In the genomic region with DNA sequence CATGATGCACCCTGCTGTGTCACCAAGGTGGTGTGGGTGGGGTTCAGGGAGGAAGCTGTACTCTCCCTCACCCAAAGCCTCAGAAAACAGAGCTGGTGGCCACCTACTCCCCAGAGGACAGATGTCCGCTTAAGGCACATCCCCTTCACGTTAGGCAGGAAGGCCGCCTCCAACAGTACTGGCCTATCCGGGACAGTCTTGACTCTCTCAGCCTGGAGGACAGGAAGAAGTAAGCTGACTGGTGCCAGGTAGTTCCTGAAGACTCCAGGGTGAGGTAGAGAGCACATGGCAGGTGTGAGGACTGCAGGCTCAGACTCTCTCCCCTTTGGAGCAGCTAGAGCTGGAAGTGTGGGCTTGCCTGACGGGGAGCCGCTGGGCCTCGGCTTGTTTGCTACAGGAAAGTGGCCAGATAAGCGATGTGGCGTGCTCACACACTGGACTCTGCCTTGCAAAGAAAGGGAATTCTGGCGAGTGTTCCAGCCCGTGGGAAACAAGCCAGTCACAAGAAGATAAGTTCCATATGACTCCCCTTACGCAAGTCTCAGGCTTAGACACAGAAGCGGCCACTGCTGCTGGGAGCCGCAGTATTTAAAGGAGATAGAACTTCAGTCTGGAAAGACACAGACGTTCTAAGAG, we compare ENCODE assay signal across 10 mouse cellular contexts. TPM values are rescaled to one million over a fixed set of nuclear protein-coding genes. Genes with fewer than 3 reads are reported as not detected.
DNase-seq lines count a peak whose midpoint lies in the region; ATAC-seq and TF ChIP-seq lines count a peak whose summit lies in the region.
"Had no signal": no experiment of that assay in that cellular context is flagged by ENCODE, and none has a peak within 500 bp of the region (broad histone marks: within the 10 kb centered on the region; RNA-seq: fewer than 3 reads in every experiment).

No protein-coding gene starts in this region.

- TF ChIP-seq CTCF in kidney, postnatal 0 days (IDR thresholded peaks at IDR 0.05; ENCODE audit: low read depth), result no peak
- TF ChIP-seq CTCF in intestine, postnatal 0 days (IDR thresholded peaks at IDR 0.05; ENCODE audit: low read depth), result no peak

- H3K27me3 ChIP-seq in kidney, postnatal 0 days (ENCODE audit: insufficient read depth, low read length), result no peaks in the 10 kb centered on the region
- 0 out of 2 replicates have a peak, but pooled peaks cover 2% of the 10 kb centered on the region for H3K27me3 ChIP-seq in kidney, embryonic 16.5 days (ENCODE audit: insufficient read depth, low read length)
- no peaks in the 10 kb centered on the region for H3K27me3 ChIP-seq in intestine, postnatal 0 days (replicated peaks; ENCODE audit: control insufficient read depth, insufficient read depth, low read length)
- H3K27me3 ChIP-seq in midbrain, embryonic 15.5 days (replicated peaks), result no peaks in the 10 kb centered on the region

- DNase-seq in kidney, postnatal 0 days (ENCODE audit: low spot score), result peak; percentile 54
- peak; percentile 97 for DNase-seq in heart, adult 11 months
- DNase-seq in right cerebral cortex, postnatal 25 days, result peak; percentile 26
- DNase-seq in layer of hippocampus, adult 18-20 months (ENCODE audit: low spot score in 2 of 2), result no peak
- DNase-seq: layer of hippocampus, postnatal 36 days had no signal

- no peak overlapping the region for H3K9ac ChIP-seq in kidney, postnatal 0 days (ENCODE audit: low read depth, low read length)
- H3K9ac ChIP-seq in kidney, embryonic 16.5 days (replicated peaks; ENCODE audit: low read length), result no peak overlapping the region
- no peak overlapping the region for H3K9ac ChIP-seq in intestine, postnatal 0 days (ENCODE audit: low read depth, low read length)
- no peak overlapping the region for H3K9ac ChIP-seq in midbrain, embryonic 15.5 days

- no peaks in the 10 kb centered on the region for H3K9me3 ChIP-seq in kidney, postnatal 0 days (replicated peaks; ENCODE audit: low read length)
- no peaks in the 10 kb centered on the region for H3K9me3 ChIP-seq in kidney, embryonic 16.5 days (ENCODE audit: low read length)
- no peaks in the 10 kb centered on the region for H3K9me3 ChIP-seq in intestine, postnatal 0 days (ENCODE audit: control insufficient read depth)
- no peaks in the 10 kb centered on the region for H3K9me3 ChIP-seq in midbrain, embryonic 15.5 days

- H3K36me3 ChIP-seq in kidney, postnatal 0 days (ENCODE audit: insufficient read depth, low read length), result no peaks in the 10 kb centered on the region
- no peaks in the 10 kb centered on the region for H3K36me3 ChIP-seq in kidney, embryonic 16.5 days (ENCODE audit: insufficient read depth, low read length)
- no peaks in the 10 kb centered on the region for H3K36me3 ChIP-seq in intestine, postnatal 0 days (ENCODE audit: control insufficient read depth, insufficient read depth)
- H3K36me3 ChIP-seq in midbrain, embryonic 15.5 days (replicated peaks), result no peaks in the 10 kb centered on the region

- peaks cover 7% of the 10 kb centered on the region for H3K4me1 ChIP-seq in kidney, postnatal 0 days (replicated peaks; ENCODE audit: insufficient read depth, low read length)
- H3K4me1 ChIP-seq in kidney, embryonic 16.5 days (ENCODE audit: insufficient read depth, low read length), result peaks cover 20% of the 10 kb centered on the region
- H3K4me1 ChIP-seq in intestine, postnatal 0 days (replicated peaks; ENCODE audit: control insufficient read depth, insufficient read depth, low read length), result peaks cover 4% of the 10 kb centered on the region; the same call in 1 of the 2 replicates
- H3K4me1 ChIP-seq in midbrain, embryonic 15.5 days, result no peaks in the 10 kb centered on the region

- 0 out of 2 replicates have a peak, but pooled peaks have one; percentile 16 for ATAC-seq in kidney, postnatal 0 days (replicated peaks; ENCODE audit: low FRiP score, low read depth)
- ATAC-seq in kidney, embryonic 16.5 days (ENCODE audit: low FRiP score, low TSS enrichment), result no peak
- ATAC-seq in intestine, postnatal 0 days, result peak; percentile 61
- no peak for ATAC-seq in megakaryocyte-erythroid progenitor cell, adult 5-6 weeks (replicated peaks; ENCODE audit: low FRiP score, low TSS enrichment, poor library complexity, severe bottlenecking)
- ATAC-seq in midbrain, embryonic 15.5 days (replicated peaks), result no peak
- ATAC-seq: midbrain, embryonic 16.5 days had no signal

- no peak overlapping the region for H3K27ac ChIP-seq in kidney, postnatal 0 days
- no peak overlapping the region for H3K27ac ChIP-seq in kidney, embryonic 16.5 days (ENCODE audit: low read length)
- H3K27ac ChIP-seq in intestine, postnatal 0 days (ENCODE audit: low read depth, low read length), result peak overlapping the region; percentile 64
- no peak overlapping the region for H3K27ac ChIP-seq in midbrain, embryonic 15.5 days

- WGBS in kidney, postnatal 0 days, result 59% methylated on average over 15 of the region's 15 CpGs
- 66% methylated on average over 15 of the region's 15 CpGs for WGBS in kidney, embryonic 16.5 days
- WGBS in intestine, postnatal 0 days, result 33% methylated on average over 15 of the region's 15 CpGs
- WGBS in midbrain, embryonic 15.5 days, result 78% methylated on average over 15 of the region's 15 CpGs

- H3K4me3 ChIP-seq in kidney, postnatal 0 days (replicated peaks; ENCODE audit: low read depth, low read length), result no peak overlapping the region
- H3K4me3 ChIP-seq in kidney, embryonic 16.5 days (ENCODE audit: low read length), result no peak overlapping the region
- no peak overlapping the region for H3K4me3 ChIP-seq in intestine, postnatal 0 days (ENCODE audit: low read depth, low read length)
- no peak overlapping the region for H3K4me3 ChIP-seq in midbrain, embryonic 15.5 days

- H3K4me2 ChIP-seq in kidney, postnatal 0 days (ENCODE audit: low read length), result no peak overlapping the region
- H3K4me2 ChIP-seq in kidney, embryonic 16.5 days (replicated peaks; ENCODE audit: low read depth, low read length), result no peak overlapping the region
- no peak overlapping the region for H3K4me2 ChIP-seq in intestine, postnatal 0 days (replicated peaks; ENCODE audit: low read depth)
- H3K4me2 ChIP-seq in midbrain, embryonic 15.5 days, result no peak overlapping the region

RNA-seq across cellular contexts. Expression of gene Rhou, which starts 48.3 kb away (rescaled TPM):
- 4.3 and 4.9 TPM in 2 replicates for polyA plus RNA-seq in kidney, postnatal 0 days (2015; fragmentation: Nextera tagmentation; extraction: Ambion mirVana)
- 7.9 TPM in 2 replicates for polyA plus RNA-seq in kidney, embryonic 16.5 days (2015; fragmentation: Nextera tagmentation; extraction: Ambion mirVana)
- polyA plus RNA-seq in intestine, postnatal 0 days (2015; fragmentation: Nextera tagmentation; extraction: Ambion mirVana), result 18.7 and 19.5 TPM in 2 replicates
- total RNA-seq in megakaryocyte-erythroid progenitor cell, adult 5-6 weeks (2014; fragmentation: Nextera tagmentation), result 0.25 TPM in 1 of 2 replicates, not detected in the other
- 0.05 TPM in 1 of 2 replicates, not detected in the other for total RNA-seq in megakaryocyte-erythroid progenitor cell, adult 5-6 weeks (2017)
- polyA plus RNA-seq in midbrain, embryonic 15.5 days (2015; fragmentation: Nextera tagmentation; extraction: Ambion mirVana), result 11.3 and 11.8 TPM in 2 replicates
- 10 to 100 TPM; 44.0 to 53.9 TPM for total RNA-seq in layer of hippocampus, adult 18-20 months (2021)

Comparison
In these comparisons a context has a peak if more than half of its experiments do, and no peak if none do; other contexts are left out.
1. ATAC-seq: peak in kidney, postnatal 0 days (single experiment) and intestine, postnatal 0 days (single experiment); none in kidney, embryonic 16.5 days (single experiment), megakaryocyte-erythroid progenitor cell, adult 5-6 weeks (single experiment) and midbrain, embryonic 15.5 days (single experiment).
2. DNase-seq: peak in kidney, postnatal 0 days (single experiment), heart, adult 11 months (single experiment) and right cerebral cortex, postnatal 25 days (single experiment); none in layer of hippocampus, adult 18-20 months (0 of 2).